Mouse (Mus musculus): Measurements from ENCODE around the gene Rab36.

- no peak for TF ChIP-seq POLR2A (IDR thresholded peaks at IDR 0.05; ENCODE audit: insufficient read depth, low read length)
- TF ChIP-seq CTCF (IDR thresholded peaks at IDR 0.05; ENCODE audit: low read depth, low read length) = no peak
Measured at GRCm38 (mm10) chr10:74994863-74995262, 42.0 kb upstream of the Rab36 start.

All from ES-Bruce4 (cell line).